In the genomic region with DNA sequence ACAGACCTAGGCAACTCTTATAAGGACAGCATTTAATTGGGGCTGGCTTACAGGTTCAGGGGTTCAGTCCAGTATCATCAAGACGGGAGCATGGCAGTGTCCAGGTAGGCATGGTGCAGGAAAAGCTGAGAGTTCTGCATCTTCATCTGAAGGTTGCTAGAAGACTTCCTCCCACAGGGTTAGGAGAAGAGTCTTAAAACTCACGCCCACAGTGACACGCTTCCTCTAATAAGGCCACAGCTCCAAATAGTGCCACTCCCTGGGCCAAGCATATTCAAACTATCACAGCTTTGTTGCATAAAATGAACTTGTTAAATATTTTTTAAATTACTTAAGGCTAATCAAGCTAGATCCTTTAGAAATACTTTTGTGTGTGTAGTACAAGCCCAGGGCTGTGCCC, we compare ENCODE assay signal across 29 mouse cellular contexts. TPM values are rescaled to one million over a fixed set of nuclear protein-coding genes. Genes with fewer than 3 reads are reported as not detected.
DNase-seq lines count a peak whose midpoint lies in the region; ATAC-seq lines count a peak whose summit lies in the region.
"Had no signal": no experiment of that assay in that cellular context is flagged by ENCODE, and none has a peak within 500 bp of the region (broad histone marks: within the 10 kb centered on the region; RNA-seq: fewer than 3 reads in every experiment).

No protein-coding gene starts in this region.

- H3K9ac ChIP-seq in heart, embryonic 12.5 days, result no peak overlapping the region
- H3K9ac ChIP-seq: embryonic facial prominence, embryonic 12.5 days; embryonic facial prominence, embryonic 15.5 days; forebrain, postnatal 0 days; heart, embryonic 15.5 days; hindbrain, embryonic 13.5 days had no signal

- no peaks in the 10 kb centered on the region for H3K27me3 ChIP-seq in heart, embryonic 12.5 days (replicated peaks)
- H3K27me3 ChIP-seq: CH12.LX; embryonic facial prominence, embryonic 12.5 days; embryonic facial prominence, embryonic 15.5 days; heart, embryonic 15.5 days; hindbrain, embryonic 13.5 days had no signal

- WGBS in heart, embryonic 12.5 days, result 92% methylated on average over 3 of the region's 3 CpGs

- peaks cover 31% of the 10 kb centered on the region for H3K36me3 ChIP-seq in heart, embryonic 12.5 days
- H3K36me3 ChIP-seq: hindbrain, embryonic 13.5 days had no signal

- no peak overlapping the region for H3K4me2 ChIP-seq in heart, embryonic 12.5 days
- H3K4me2 ChIP-seq: embryonic facial prominence, embryonic 12.5 days; embryonic facial prominence, embryonic 15.5 days; heart, embryonic 11.5 days; heart, embryonic 15.5 days; hindbrain, embryonic 13.5 days had no signal

- no peak overlapping the region for H3K27ac ChIP-seq in heart, embryonic 12.5 days (ENCODE audit: poor library complexity, severe bottlenecking)
- H3K27ac ChIP-seq: embryonic facial prominence, embryonic 12.5 days; embryonic facial prominence, embryonic 15.5 days; gastrocnemius, adult 2 months; heart, embryonic 15.5 days; hindbrain, embryonic 10.5 days; hindbrain, embryonic 13.5 days had no signal

- ATAC-seq in heart, embryonic 12.5 days (ENCODE audit: insufficient number of reproducible peaks, low FRiP score), result no peak
- ATAC-seq in monocyte, adult 5-6 weeks (replicated peaks; ENCODE audit: insufficient number of reproducible peaks, low FRiP score, low TSS enrichment, poor library complexity, severe bottlenecking), result 0 out of 2 replicates have a peak, but pooled peaks have one; percentile 57
- ATAC-seq: forebrain, embryonic 14.5 days; forebrain, postnatal 0 days; hindbrain, embryonic 16.5 days; inflammation-experienced regulatory T-cells, adult 6 months had no signal

- intact Hi-C loops in gastrocnemius, postnatal 36 days (cut with DNase I), result no loop called here

- H3K9me3 ChIP-seq in heart, embryonic 12.5 days (replicated peaks), result no peaks in the 10 kb centered on the region
- H3K9me3 ChIP-seq: embryonic facial prominence, embryonic 12.5 days; embryonic facial prominence, embryonic 15.5 days; G1E; heart, embryonic 15.5 days; hindbrain, embryonic 10.5 days; hindbrain, embryonic 13.5 days had no signal

- H3K4me3 ChIP-seq in heart, embryonic 12.5 days, result no peak overlapping the region
- H3K4me3 ChIP-seq: embryonic facial prominence, embryonic 12.5 days; embryonic facial prominence, embryonic 15.5 days; gastrocnemius, adult 2 months; heart, embryonic 15.5 days; hindbrain, embryonic 10.5 days; hindbrain, embryonic 13.5 days had no signal

- peaks cover 19% of the 10 kb centered on the region for H3K4me1 ChIP-seq in heart, embryonic 12.5 days (replicated peaks)

- peak; percentile 40 for DNase-seq in heart, adult 11 months
- peak; percentile 19 for DNase-seq in 416B (ENCODE audit: low read depth)
- DNase-seq in induced T-regulatory cell, adult 2 months (ENCODE audit: low read depth), result peak; percentile 15
- no peak for DNase-seq in retina, embryonic 14.5 days (ENCODE audit: low spot score)
- no peak for DNase-seq in gastrocnemius, postnatal 36 days
- DNase-seq: adrenal gland, adult 2 months; adrenal gland, postnatal 14 days; B cell, adult 2 months; cerebellum, adult 11-12 months; cerebellum, adult 9-10 months; cerebellum, postnatal 14 days; forebrain, postnatal 0 days; gastrocnemius, adult 2 months; gastrocnemius, postnatal 14 days; heart, postnatal 10 days; heart, postnatal 36 days had no signal

RNA-seq across cellular contexts. Expression of a gene that starts 6.7 kb away (rescaled TPM):
- 17.0 and 17.8 TPM in 2 replicates for polyA plus RNA-seq in heart, embryonic 12.5 days (2016; fragmentation: Nextera tagmentation; extraction: Ambion mirVana)
- 3.1 to 6.8 TPM (median 4.9 TPM) in 3 replicates for total RNA-seq in monocyte, adult 5-6 weeks (2017)
- under 1 TPM; 0.52 to 0.64 TPM for total RNA-seq in gastrocnemius, postnatal 36 days (2021)

RNA-seq across cellular contexts. Expression of a gene that starts 6.8 kb away (rescaled TPM):
- polyA plus RNA-seq in heart, embryonic 12.5 days (2016; fragmentation: Nextera tagmentation; extraction: Ambion mirVana), result 35.2 and 38.4 TPM in 2 replicates
- 5.7 to 12.4 TPM (median 8.2 TPM) in 3 replicates for total RNA-seq in monocyte, adult 5-6 weeks (2017)
- 10 to 100 TPM; 11.4 to 11.7 TPM for total RNA-seq in gastrocnemius, postnatal 36 days (2021)

RNA-seq across cellular contexts. Expression of a gene that starts 42.6 kb away (rescaled TPM):
- polyA plus RNA-seq in heart, embryonic 12.5 days (2016; fragmentation: Nextera tagmentation; extraction: Ambion mirVana), result 7.8 and 8.1 TPM in 2 replicates
- total RNA-seq in monocyte, adult 5-6 weeks (2017), result 13.1 to 20.4 TPM (median 15.5 TPM) in 3 replicates
- 1 to 10 TPM; 5.3 to 7.1 TPM for total RNA-seq in gastrocnemius, postnatal 36 days (2021)

RNA-seq across cellular contexts. Expression of a gene that starts 54.1 kb away (rescaled TPM):
- polyA plus RNA-seq in heart, embryonic 12.5 days (2016; fragmentation: Nextera tagmentation; extraction: Ambion mirVana), result 14.6 and 15.2 TPM in 2 replicates
- 17.1 to 39.8 TPM (median 20.9 TPM) in 3 replicates for total RNA-seq in monocyte, adult 5-6 weeks (2017)
- 1 to 10 TPM; 7.5 to 7.8 TPM for total RNA-seq in gastrocnemius, postnatal 36 days (2021)

Comparison
In these comparisons a context has a peak if more than half of its experiments do, and no peak if none do; other contexts are left out.
1. DNase-seq: peak in heart, adult 11 months (single experiment), 416B (single experiment) and induced T-regulatory cell, adult 2 months (single experiment); none in retina, embryonic 14.5 days (single experiment) and gastrocnemius, postnatal 36 days (0 of 2).